Comparison of ENCODE assay signal across 8 mouse cellular contexts in the genomic region with DNA sequence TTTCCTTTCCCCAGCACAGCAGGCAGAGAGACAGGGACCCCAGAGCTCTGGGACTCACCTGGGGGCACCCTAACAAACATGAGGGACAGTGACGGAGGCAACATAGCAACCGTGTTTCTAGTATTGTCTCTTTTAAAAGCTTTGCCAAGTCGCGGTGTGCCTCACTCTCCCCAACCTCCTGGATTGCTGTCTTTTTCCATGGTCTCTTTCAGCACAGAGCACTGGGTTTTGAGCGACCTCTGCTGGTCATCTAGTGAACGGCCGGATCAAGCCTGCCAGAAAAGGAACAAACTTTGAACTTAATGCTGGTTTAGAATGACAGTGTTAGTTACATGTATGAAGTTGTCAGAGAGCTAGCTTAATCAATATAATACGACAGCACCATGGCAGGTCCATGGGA. TPM values are rescaled to one million over a fixed set of nuclear protein-coding genes. Genes with fewer than 3 reads are reported as not detected.
DNase-seq lines count a peak whose midpoint lies in the region; ATAC-seq and TF ChIP-seq lines count a peak whose summit lies in the region.

No protein-coding gene starts in this region.

- H3K4me2 ChIP-seq in liver, embryonic 12.5 days: no peak overlapping the region
- peak overlapping the region; percentile 30 for H3K4me2 ChIP-seq in myocyte (ENCODE audit: low read depth)

- peak; percentile 63 for DNase-seq in liver
- peak; percentile 85 to 87 for DNase-seq in cerebellum, postnatal 25 days
- peak; percentile 77 for DNase-seq in gastrocnemius, postnatal 10 days
- peak; percentile 47 for DNase-seq in kidney, adult 11 months
- DNase-seq in left cerebral cortex, postnatal 36 days (ENCODE audit: low spot score in 2 of 2): peak; percentile 60 to 75
- DNase-seq in splenic B cell, adult 2 months (ENCODE audit: low read depth, low spot score): peak; percentile 81

- H3K79me2 ChIP-seq in myocyte (ENCODE audit: control insufficient read depth, insufficient read depth): no peaks in the 10 kb centered on the region

- no peak for TF ChIP-seq POLR2A in myocyte (IDR thresholded peaks at IDR 0.05; ENCODE audit: insufficient read length, low read depth)

- intact Hi-C loops in left cerebral cortex, postnatal 36 days (cut with DNase I): loop anchor here (1.0 to 5.0 kb wide), 3 partner anchors 92 to 354 kb away; partner anchors contain the start of gene Brd7

- no peaks in the 10 kb centered on the region for H3K9me3 ChIP-seq in liver, embryonic 12.5 days (replicated peaks)

- H3K4me3 ChIP-seq in liver, embryonic 12.5 days: no peak overlapping the region
- H3K4me3 ChIP-seq in myocyte: no peak overlapping the region

- H3K27ac ChIP-seq in liver, embryonic 12.5 days: no peak overlapping the region

- 2% methylated on average over 8 of the region's 8 CpGs for WGBS in liver, embryonic 12.5 days (ENCODE audit: insufficient replicate concordance)

- no peak overlapping the region for H3K9ac ChIP-seq in liver, embryonic 12.5 days

- ATAC-seq in liver, embryonic 12.5 days: no peak

- H3K4me1 ChIP-seq in liver, embryonic 12.5 days: no peaks in the 10 kb centered on the region

- peaks cover 37% of the 10 kb centered on the region for H3K27me3 ChIP-seq in liver, embryonic 12.5 days (replicated peaks)
- H3K27me3 ChIP-seq in myocyte (ENCODE audit: control insufficient read depth, insufficient read depth, insufficient read length): peaks cover 62% of the 10 kb centered on the region
- H3K27me3 ChIP-seq in splenic B cell, adult 2 months (ENCODE audit: control insufficient read depth, insufficient read depth, low read length, poor library complexity, severe bottlenecking): no peaks in the 10 kb centered on the region

- H3K36me3 ChIP-seq in liver, embryonic 12.5 days: no peaks in the 10 kb centered on the region
- no peaks in the 10 kb centered on the region for H3K36me3 ChIP-seq in myocyte (ENCODE audit: control insufficient read depth, insufficient read depth)
- H3K36me3 ChIP-seq in splenic B cell, adult 2 months (ENCODE audit: control insufficient read depth, insufficient read depth, low read length, poor library complexity, severe bottlenecking): peaks cover 4% of the 10 kb centered on the region; the same call in 1 of the 2 replicates

- no peak overlapping the region for H3ac ChIP-seq in myocyte (ENCODE audit: control insufficient read depth, insufficient read length)

TF ChIP-seq in myocyte, 11 proteins besides CTCF, POLR2A, EP300 and RAD21:
- TF ChIP-seq MYOD1 (IDR thresholded peaks at IDR 0.05; ENCODE audit: control insufficient read depth in 1 of 3, insufficient read length in 2 of 3, low read depth in 2 of 3) (no peak), POLR2AphosphoS2 (IDR thresholded peaks at IDR 0.05; ENCODE audit: insufficient read length, low read depth) (no peak), CEBPB (IDR thresholded peaks at IDR 0.05; ENCODE audit: insufficient read depth, poor library complexity, severe bottlenecking) (no peak), TCF12 (IDR thresholded peaks at IDR 0.05; ENCODE audit: insufficient read depth, poor library complexity, severe bottlenecking) (no peak), SRF (IDR thresholded peaks at IDR 0.05; ENCODE audit: control insufficient read depth, insufficient read length, low read depth) (no peak), TCF3 (IDR thresholded peaks at IDR 0.05; ENCODE audit: insufficient read length, low read depth) (no peak), REST (IDR thresholded peaks at IDR 0.05; ENCODE audit: insufficient read depth, insufficient read length) (no peak), E2F4 (IDR thresholded peaks at IDR 0.05; ENCODE audit: insufficient read depth) (no peak), MYOG (IDR thresholded peaks at IDR 0.05; ENCODE audit: control insufficient read depth in 1 of 3, insufficient read depth in 1 of 3, insufficient read length in 2 of 3, low read depth in 2 of 3) (no peak), USF1 (IDR thresholded peaks at IDR 0.05; ENCODE audit: low read depth) (no peak)

RNA-seq across cellular contexts. Expression of gene Snx20, which starts 14.5 kb away (rescaled TPM):
- polyA plus RNA-seq in liver, embryonic 12.5 days (2016; fragmentation: Nextera tagmentation; extraction: Ambion mirVana): 2.6 and 2.7 TPM in 2 replicates
- total RNA-seq in gastrocnemius, postnatal 10 days (2021): 1 to 10 TPM in 1 of 2 experiments, under 1 TPM in 1; 0.63 to 1.1 TPM
- 1 to 10 TPM; 1.6 to 1.7 TPM for total RNA-seq in left cerebral cortex, postnatal 36 days (2021)
- 0.07 TPM for polyA plus RNA-seq in myocyte (2012; fragmentation: generic; extraction: Trizol)

RNA-seq across cellular contexts. Expression of gene Nod2, which starts 25.7 kb away (rescaled TPM):
- 0.05 and 0.06 TPM in 2 replicates for polyA plus RNA-seq in liver, embryonic 12.5 days (2016; fragmentation: Nextera tagmentation; extraction: Ambion mirVana)
- total RNA-seq in gastrocnemius, postnatal 10 days (2021): 1 to 10 TPM; 1.1 to 1.4 TPM
- under 1 TPM; 0.27 to 0.45 TPM for total RNA-seq in left cerebral cortex, postnatal 36 days (2021)
- 1.6 TPM for polyA plus RNA-seq in myocyte (2012; fragmentation: generic; extraction: Trizol)
